Mouse (Mus musculus): Measurements from ENCODE around the gene Leo1.

The Leo1 gene

GRCm38 (mm10) chr9:75440796-75441666 lies at the start of gene Leo1:
Leo1 (plus strand) TSS chr9:75441524.
- peak; percentile 91 to 95 for DNase-seq (ENCODE audit: inconsistent age in 2 of 2, low spot score in 1 of 2)

- DNase-seq (ENCODE audit: inconsistent age in 2 of 2, low spot score in 1 of 2) = no peak
These were observed 48.1 kb upstream of the Leo1 start for GRCm38 (mm10) chr9:75393251-75393650.

- DNase-seq (ENCODE audit: inconsistent age in 2 of 2, low spot score in 1 of 2) = no peak
These were observed 45.4 kb upstream of the Leo1 start for GRCm38 (mm10) chr9:75395971-75396370.

GRCm38 (mm10) chr9:75399069-75399468 lies 42.3 kb upstream of the Leo1 start:
- no peak for DNase-seq (ENCODE audit: inconsistent age in 2 of 2, low spot score in 1 of 2)

GRCm38 (mm10) chr9:75400639-75401038 lies 40.7 kb upstream of the Leo1 start:
- peak in 1 of 2 experiments; percentile 33 for DNase-seq (ENCODE audit: inconsistent age in 2 of 2, low spot score in 1 of 2)

GRCm38 (mm10) chr9:75401593-75402504 lies 39.5 kb upstream of the Leo1 start:
- DNase-seq (ENCODE audit: inconsistent age in 2 of 2, low spot score in 1 of 2) = peak; percentile 51 to 55

GRCm38 (mm10) chr9:75403520-75403919 lies 37.8 kb upstream of the Leo1 start:
- no peak for DNase-seq (ENCODE audit: inconsistent age in 2 of 2, low spot score in 1 of 2)

- DNase-seq (ENCODE audit: inconsistent age in 2 of 2, low spot score in 1 of 2) = peak in 1 of 2 experiments; percentile 69
These were observed 35.2 kb upstream of the Leo1 start for GRCm38 (mm10) chr9:75406121-75406520.

- peak; percentile 80 to 86 for DNase-seq (ENCODE audit: inconsistent age in 2 of 2, low spot score in 1 of 2)
These were observed 33.5 kb upstream of the Leo1 start for GRCm38 (mm10) chr9:75407803-75408202.

- DNase-seq (ENCODE audit: inconsistent age in 2 of 2, low spot score in 1 of 2) = peak in 1 of 2 experiments; percentile 58
These were observed 33.0 kb upstream of the Leo1 start for GRCm38 (mm10) chr9:75408204-75408826.

GRCm38 (mm10) chr9:75409031-75409851 lies 32.1 kb upstream of the Leo1 start:
- DNase-seq (ENCODE audit: inconsistent age in 2 of 2, low spot score in 1 of 2) = peak; percentile 89 to 95

- peak; percentile 99 for DNase-seq (ENCODE audit: inconsistent age in 2 of 2, low spot score in 1 of 2)
These were observed 31.4 kb upstream of the Leo1 start, which contains the start of gene Mapk6 for GRCm38 (mm10) chr9:75409852-75410378. Mapk6 (minus strand) TSS chr9:75410005.

- peak in 1 of 2 experiments; percentile 32 for DNase-seq (ENCODE audit: inconsistent age in 2 of 2, low spot score in 1 of 2)
These were observed 30.3 kb upstream of the Leo1 start for GRCm38 (mm10) chr9:75410868-75411487.

- DNase-seq (ENCODE audit: inconsistent age in 2 of 2, low spot score in 1 of 2) = no peak
These were observed 29.7 kb upstream of the Leo1 start for GRCm38 (mm10) chr9:75411584-75411983.

- no peak for DNase-seq (ENCODE audit: inconsistent age in 2 of 2, low spot score in 1 of 2)
These were observed 28.1 kb upstream of the Leo1 start for GRCm38 (mm10) chr9:75413206-75413605.

- DNase-seq (ENCODE audit: inconsistent age in 2 of 2, low spot score in 1 of 2) = no peak
These were observed 27.1 kb upstream of the Leo1 start for GRCm38 (mm10) chr9:75414204-75414603.

- DNase-seq (ENCODE audit: inconsistent age in 2 of 2, low spot score in 1 of 2) = peak; percentile 61 to 78
These were observed 19.1 kb upstream of the Leo1 start for GRCm38 (mm10) chr9:75422251-75422691.

GRCm38 (mm10) chr9:75423683-75424082 lies 17.6 kb upstream of the Leo1 start:
- no peak for DNase-seq (ENCODE audit: inconsistent age in 2 of 2, low spot score in 1 of 2)

GRCm38 (mm10) chr9:75424358-75425150 lies 16.8 kb upstream of the Leo1 start:
- DNase-seq (ENCODE audit: inconsistent age in 2 of 2, low spot score in 1 of 2) = no peak
